Mouse (Mus musculus): ENCODE measurements around the gene Zbed5. TPM values are rescaled to one million over a fixed set of nuclear protein-coding genes. Genes with fewer than 3 reads are reported as not detected.
"Not testable (repeated sequence)": the region's sequence is repeated elsewhere in the genome, so short reads cannot be mapped to it uniquely, and the experiment has no call there.

The Zbed5 gene
- polyA plus RNA-seq, 1 experiment from 2014 or later = 12.2 TPM

- WGBS = 86% methylated on average over 11 of the region's 11 CpGs
- not testable (repeated sequence) for H3K4me1 ChIP-seq; DNase-seq (ENCODE audit: low spot score); H3K4me3 ChIP-seq; H3K27ac ChIP-seq; H3K9me3 ChIP-seq (replicated peaks); H3K36me3 ChIP-seq; H3K27me3 ChIP-seq (ENCODE audit: low read depth, poor library complexity, severe bottlenecking)
These were observed 20.0 kb downstream of the Zbed5 start for GRCm38 (mm10) chr5:129915491-129915890.

DNA sequence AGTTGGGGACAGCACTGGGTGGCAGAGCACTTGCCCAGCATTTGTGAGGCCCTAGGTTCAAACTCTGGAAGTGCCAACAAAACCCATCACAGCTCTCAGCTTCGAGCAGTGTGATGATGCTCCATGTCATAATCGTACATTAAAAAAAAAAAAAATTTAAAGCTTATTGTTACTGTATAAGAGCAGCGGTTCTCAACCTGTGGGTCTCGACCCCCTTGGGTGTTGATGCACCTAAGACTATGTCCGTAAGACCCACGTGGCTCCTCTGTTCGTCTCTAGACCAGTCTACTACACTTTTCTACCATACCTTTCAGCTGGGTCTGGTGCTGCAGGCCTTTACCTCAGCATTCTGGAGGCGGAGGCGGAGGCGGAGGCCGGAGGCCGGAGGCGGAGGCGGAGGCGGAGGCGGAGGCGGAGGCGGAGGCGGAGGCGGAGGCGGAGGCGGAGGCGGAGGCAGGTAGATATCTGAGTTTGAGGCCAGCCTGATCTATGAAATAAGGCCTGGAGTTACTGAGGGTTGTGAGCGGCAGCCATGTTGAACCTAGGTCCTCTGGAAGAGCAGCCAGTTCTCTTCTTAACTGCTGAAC is 22.6 kb downstream of the Zbed5 start:
- H3K27me3 ChIP-seq (ENCODE audit: low read depth, poor library complexity, severe bottlenecking) = no peaks in the 10 kb centered on the region
- no peak overlapping the region for H3K27ac ChIP-seq
- no peaks in the 10 kb centered on the region for H3K4me1 ChIP-seq
- H3K4me3 ChIP-seq = no peak overlapping the region
- no peaks in the 10 kb centered on the region for H3K9me3 ChIP-seq (replicated peaks)
- WGBS = 88% methylated on average over 24 of the region's 24 CpGs
- no peaks in the 10 kb centered on the region for H3K36me3 ChIP-seq
- no peak for DNase-seq (ENCODE audit: low spot score)

DNA sequence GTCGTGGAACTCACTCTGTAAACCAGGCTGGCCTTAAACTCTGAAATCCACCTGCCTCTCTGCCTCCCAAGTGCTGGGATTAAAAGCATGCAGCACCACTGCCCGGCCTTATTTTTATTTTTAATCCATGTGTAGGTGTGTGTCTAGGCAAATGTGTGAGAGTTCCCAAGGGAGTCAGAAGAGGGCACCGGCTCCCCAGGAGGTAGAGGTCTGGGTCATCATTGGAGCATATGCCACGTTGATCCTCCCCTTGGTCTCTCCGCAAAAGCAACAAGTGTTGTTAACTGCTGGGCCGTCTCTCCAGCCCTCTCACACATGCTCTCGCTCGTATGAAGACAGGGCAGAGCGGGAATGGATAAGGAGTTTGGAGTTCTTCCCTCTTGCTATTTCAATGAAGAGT is 23.2 kb downstream of the Zbed5 start:
- Histone ChIP-seq H3K4me3 (no peak overlapping the region), H3K27me3 (ENCODE audit: low read depth, poor library complexity, severe bottlenecking) (no peaks in the 10 kb centered on the region), H3K9me3 (replicated peaks) (no peaks in the 10 kb centered on the region), H3K36me3 (no peaks in the 10 kb centered on the region), H3K4me1 (no peaks in the 10 kb centered on the region), H3K27ac (no peak overlapping the region)
- DNase-seq (ENCODE audit: low spot score) = no peak
- 83% methylated on average over 9 of the region's 9 CpGs for WGBS

GRCm38 (mm10) chr5:129919320-129919719 is 23.8 kb downstream of the Zbed5 start:
- H3K9me3 ChIP-seq (replicated peaks) = no peaks in the 10 kb centered on the region
- H3K36me3 ChIP-seq = no peaks in the 10 kb centered on the region
- WGBS = 73% methylated on average over 8 of the region's 8 CpGs
- no peak overlapping the region for H3K4me3 ChIP-seq
- no peaks in the 10 kb centered on the region for H3K4me1 ChIP-seq
- H3K27ac ChIP-seq = no peak overlapping the region
- no peak for DNase-seq (ENCODE audit: low spot score)
- no peaks in the 10 kb centered on the region for H3K27me3 ChIP-seq (ENCODE audit: low read depth, poor library complexity, severe bottlenecking)

DNA sequence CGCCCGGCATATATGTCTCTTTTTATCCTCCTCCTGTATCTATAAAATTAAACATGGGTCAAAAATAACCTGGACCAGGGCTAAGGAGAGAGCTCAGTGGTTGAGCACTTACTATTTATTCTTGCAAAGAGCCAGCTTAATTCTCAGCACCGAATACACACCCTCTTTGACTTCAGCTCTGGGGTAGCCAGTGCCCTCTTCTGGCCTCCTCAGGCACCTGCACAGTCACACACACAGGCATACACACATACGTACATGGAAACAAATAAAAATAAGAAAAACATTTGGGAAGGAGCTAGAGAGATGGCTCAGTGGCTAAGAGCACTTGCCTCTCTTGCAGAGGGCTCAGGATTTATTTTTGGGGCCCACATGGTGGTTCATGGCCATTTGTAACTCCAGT is 26.4 kb downstream of the Zbed5 start:
- Histone ChIP-seq H3K4me3 (no peak overlapping the region), H3K27ac (no peak overlapping the region), H3K4me1 (no peaks in the 10 kb centered on the region), H3K9me3 (replicated peaks) (no peaks in the 10 kb centered on the region), H3K27me3 (ENCODE audit: low read depth, poor library complexity, severe bottlenecking) (no peaks in the 10 kb centered on the region), H3K36me3 (no peaks in the 10 kb centered on the region)
- DNase-seq (ENCODE audit: low spot score) = no peak
- 91% methylated on average over 4 of the region's 4 CpGs for WGBS

GRCm38 (mm10) chr5:129924820-129925452 is 29.4 kb downstream of the Zbed5 start:
- H3K9me3 ChIP-seq (replicated peaks) = no peaks in the 10 kb centered on the region
- no peak for DNase-seq (ENCODE audit: low spot score)
- WGBS = 93% methylated on average over 8 of the region's 8 CpGs
- H3K27ac ChIP-seq = no peak overlapping the region
- H3K4me3 ChIP-seq = no peak overlapping the region
- no peaks in the 10 kb centered on the region for H3K36me3 ChIP-seq
- no peaks in the 10 kb centered on the region for H3K27me3 ChIP-seq (ENCODE audit: low read depth, poor library complexity, severe bottlenecking)
- H3K4me1 ChIP-seq = no peaks in the 10 kb centered on the region

DNA sequence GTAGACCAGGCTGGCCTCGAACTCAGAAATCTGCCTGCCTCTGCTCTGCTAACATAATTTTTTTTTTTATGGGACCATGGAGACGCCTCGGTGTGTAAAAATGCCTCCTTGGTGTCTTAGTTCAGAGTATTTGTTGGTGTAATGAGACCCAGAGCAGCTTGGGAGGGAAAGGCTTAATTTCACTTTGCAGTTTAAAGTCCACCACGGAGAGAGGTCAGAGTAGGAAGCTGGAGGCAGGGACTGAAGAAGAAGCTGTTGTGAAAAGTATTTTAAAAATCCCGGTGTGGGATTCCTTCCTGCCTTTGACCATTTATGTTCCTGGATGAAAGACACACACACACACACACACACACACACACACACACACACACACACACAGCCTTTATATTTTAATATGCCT is 30.4 kb downstream of the Zbed5 start:
- no peak for DNase-seq (ENCODE audit: low spot score)
- no peak overlapping the region for H3K27ac ChIP-seq
- no peaks in the 10 kb centered on the region for H3K9me3 ChIP-seq (replicated peaks)
- no peaks in the 10 kb centered on the region for H3K27me3 ChIP-seq (ENCODE audit: low read depth, poor library complexity, severe bottlenecking)
- H3K4me3 ChIP-seq = no peak overlapping the region
- H3K4me1 ChIP-seq = no peaks in the 10 kb centered on the region
- H3K36me3 ChIP-seq = no peaks in the 10 kb centered on the region
- 85% methylated on average over 5 of the region's 5 CpGs for WGBS

DNA sequence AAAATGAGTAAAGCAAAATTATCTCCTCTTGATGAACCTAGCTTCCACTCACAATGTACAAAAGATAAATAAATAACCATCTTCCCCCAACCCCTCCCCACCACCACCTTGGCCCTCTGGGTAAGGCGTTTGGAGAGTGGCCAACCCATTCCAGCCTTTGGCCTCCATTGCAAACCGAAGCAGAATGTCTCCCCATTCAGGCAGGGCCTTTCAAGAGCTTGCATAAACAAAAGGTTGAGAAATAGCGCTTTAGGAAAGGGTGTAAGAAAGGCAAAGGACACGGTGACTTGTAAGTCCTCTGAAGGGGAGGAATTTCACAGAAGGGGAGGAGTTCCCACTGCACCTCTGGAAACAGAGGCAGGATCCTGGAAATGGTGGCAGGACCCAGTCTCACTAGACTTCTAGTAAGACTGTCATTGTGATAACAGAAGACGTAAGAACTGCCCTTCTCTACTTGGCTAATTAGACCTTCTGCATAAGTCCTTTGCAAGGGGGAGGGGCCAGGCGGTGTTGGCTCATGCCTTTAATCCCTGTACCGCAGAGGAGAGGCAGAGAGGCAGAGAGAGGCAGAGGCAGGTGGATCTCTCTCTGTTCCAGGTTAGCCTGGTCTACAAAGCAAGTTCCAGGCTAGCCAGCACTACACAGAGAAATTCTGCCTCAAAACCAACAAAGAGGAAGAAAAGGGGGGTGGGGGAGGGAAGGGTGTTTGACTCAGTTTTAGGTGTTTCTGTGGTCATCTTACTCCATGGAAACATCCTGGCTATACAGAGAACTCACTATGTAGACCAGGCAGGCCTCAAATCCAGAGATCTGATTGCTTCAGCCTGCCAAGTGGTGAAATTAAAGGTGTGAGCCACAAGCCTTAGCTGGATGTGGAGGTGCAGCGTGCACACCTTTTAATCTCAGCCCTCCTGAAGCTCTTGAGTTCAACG is 34.7 kb downstream of the Zbed5 start:
- no peaks in the 10 kb centered on the region for H3K4me1 ChIP-seq
- H3K27me3 ChIP-seq (ENCODE audit: low read depth, poor library complexity, severe bottlenecking) = no peaks in the 10 kb centered on the region
- H3K36me3 ChIP-seq = no peaks in the 10 kb centered on the region
- WGBS = 52% methylated on average over 9 of the region's 9 CpGs
- H3K27ac ChIP-seq = no peak overlapping the region
- no peak overlapping the region for H3K4me3 ChIP-seq
- H3K9me3 ChIP-seq (replicated peaks) = no peaks in the 10 kb centered on the region
- no peak for DNase-seq (ENCODE audit: low spot score)

DNA sequence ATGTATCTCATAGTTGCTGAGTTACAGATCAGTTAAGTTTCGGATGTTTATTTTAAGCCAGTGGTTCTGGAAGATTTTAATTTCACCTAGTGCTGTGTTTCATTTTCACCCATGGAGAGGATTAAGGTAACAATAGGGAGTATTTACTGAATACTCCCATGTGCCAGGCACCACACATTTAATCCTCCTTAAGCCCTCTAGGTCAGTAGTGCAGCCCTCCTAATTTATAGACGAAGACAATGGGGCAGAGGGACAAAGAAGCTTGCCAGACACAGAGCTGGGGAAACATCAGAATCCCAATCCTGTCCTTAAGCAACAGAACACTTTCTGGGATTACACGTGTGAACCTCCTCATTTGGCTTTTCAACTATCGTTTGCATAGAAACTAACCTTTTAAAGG is 41.4 kb downstream of the Zbed5 start:
- H3K9me3 ChIP-seq (replicated peaks) = no peaks in the 10 kb centered on the region
- no peak overlapping the region for H3K27ac ChIP-seq
- peaks cover 7% of the 10 kb centered on the region for H3K4me1 ChIP-seq
- DNase-seq (ENCODE audit: low spot score) = no peak
- WGBS = 59% methylated on average over 4 of the region's 4 CpGs
- no peak overlapping the region for H3K4me3 ChIP-seq
- H3K36me3 ChIP-seq = no peaks in the 10 kb centered on the region
- no peaks in the 10 kb centered on the region for H3K27me3 ChIP-seq (ENCODE audit: low read depth, poor library complexity, severe bottlenecking)

DNA sequence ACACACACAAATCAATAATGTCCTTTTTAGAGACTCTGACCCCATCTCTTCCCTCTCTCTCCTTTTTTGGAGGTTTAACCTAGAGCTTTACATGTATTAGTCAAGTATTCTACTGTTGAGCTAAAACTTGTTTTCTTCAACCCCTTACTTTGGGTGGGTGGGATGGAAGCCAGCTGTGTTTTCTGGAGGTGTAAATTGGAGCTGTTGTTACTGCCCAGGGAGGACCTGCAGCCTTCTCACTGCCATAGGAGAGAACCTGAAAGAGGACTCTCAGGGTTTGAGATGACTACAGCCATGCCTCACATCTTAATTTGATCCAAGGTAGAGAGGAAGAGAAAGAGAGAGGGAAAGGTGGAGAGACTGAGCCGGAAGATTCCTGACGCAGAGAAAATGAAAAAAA is 44.8 kb downstream of the Zbed5 start:
- H3K36me3 ChIP-seq = peaks cover 8% of the 10 kb centered on the region
- H3K27me3 ChIP-seq (ENCODE audit: low read depth, poor library complexity, severe bottlenecking) = no peaks in the 10 kb centered on the region
- H3K9me3 ChIP-seq (replicated peaks) = no peaks in the 10 kb centered on the region
- no peak for DNase-seq (ENCODE audit: low spot score)
- no peak overlapping the region for H3K27ac ChIP-seq
- no peak overlapping the region for H3K4me3 ChIP-seq
- 66% methylated on average over 2 of the region's 2 CpGs for WGBS
- H3K4me1 ChIP-seq = peaks cover 15% of the 10 kb centered on the region

GRCm38 (mm10) chr5:129940736-129941494 is 45.4 kb downstream of the Zbed5 start:
- DNase-seq (ENCODE audit: low spot score) = no peak
- Histone ChIP-seq H3K9me3 (replicated peaks) (no peaks in the 10 kb centered on the region), H3K27me3 (ENCODE audit: low read depth, poor library complexity, severe bottlenecking) (no peaks in the 10 kb centered on the region), H3K4me1 (peaks cover 15% of the 10 kb centered on the region), H3K27ac (peak overlapping the region; percentile 91), H3K4me3 (peak overlapping the region; percentile 94), H3K36me3 (peaks cover 15% of the 10 kb centered on the region)
- 8% methylated on average over 9 of the region's 9 CpGs for WGBS

DNA sequence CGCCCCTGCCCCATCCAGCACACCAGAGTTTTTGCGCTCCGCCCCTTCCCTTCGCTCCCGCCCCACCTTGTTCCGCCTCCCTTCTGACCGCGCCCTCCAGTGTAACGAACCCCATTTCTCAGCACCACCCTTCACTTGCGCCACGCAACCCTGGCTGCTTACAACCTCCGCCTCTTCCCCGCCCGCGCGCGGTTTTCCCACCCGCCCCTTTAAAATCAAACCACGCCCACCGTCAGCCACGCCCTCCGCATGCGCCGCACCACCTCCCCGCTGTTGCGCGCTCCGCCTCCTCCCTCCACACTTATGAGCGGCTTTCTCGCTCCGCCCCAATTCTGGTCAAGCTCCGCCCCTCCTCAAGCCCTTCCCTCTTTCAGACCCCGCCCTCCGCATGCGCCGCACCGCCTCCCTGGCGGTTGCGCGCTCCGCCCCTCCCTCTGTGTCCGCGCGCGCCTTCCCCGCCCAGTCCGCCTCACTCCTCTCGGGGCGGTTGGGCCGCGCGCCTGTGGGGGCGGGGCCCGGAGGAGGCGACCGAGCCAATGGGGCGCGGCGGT is 46.0 kb downstream of the Zbed5 start, which contains the start of gene Vkorc1l1:
Vkorc1l1 (plus strand) TSS at position 476 of the 551 bp plus-strand sequence.
- Histone ChIP-seq H3K9me3 (replicated peaks) (no peaks in the 10 kb centered on the region), H3K4me3 (peak within 1 kb of the TSS; percentile 94), H3K4me1 (peaks cover 15% of the 10 kb centered on the region), H3K36me3 (peaks cover 15% of the 10 kb centered on the region), H3K27me3 (ENCODE audit: low read depth, poor library complexity, severe bottlenecking) (no peaks in the 10 kb centered on the region), H3K27ac (peak within 1 kb of the TSS; percentile 91)
- WGBS = under 1% methylated on average over 59 of the region's 59 CpGs
- peak; percentile 99 for DNase-seq (ENCODE audit: low spot score)

All from limb, embryonic 10.5 days (tissue).